Mouse (Mus musculus) gastrocnemius, adult 8-10 months (tissue): ENCODE results near the gene Phyhipl. TPM values are rescaled to one million over a fixed set of nuclear protein-coding genes. Genes with fewer than 3 reads are reported as not detected.

ENCODE experiments used
- DNase-seq, 2 experiments: peaks; one replicate each; pipeline ENCODE4 v3.0.0; 2022; ENCODE audit warnings: low spot score in 2 of 2
- total RNA-seq, 4 experiments: library from RNA; stranded (reverse); gene quantifications; 2 replicates each; pipeline ENCODE4 v1.2.4; 2022

Phyhipl gene
- total RNA-seq, result not detected

DNA sequence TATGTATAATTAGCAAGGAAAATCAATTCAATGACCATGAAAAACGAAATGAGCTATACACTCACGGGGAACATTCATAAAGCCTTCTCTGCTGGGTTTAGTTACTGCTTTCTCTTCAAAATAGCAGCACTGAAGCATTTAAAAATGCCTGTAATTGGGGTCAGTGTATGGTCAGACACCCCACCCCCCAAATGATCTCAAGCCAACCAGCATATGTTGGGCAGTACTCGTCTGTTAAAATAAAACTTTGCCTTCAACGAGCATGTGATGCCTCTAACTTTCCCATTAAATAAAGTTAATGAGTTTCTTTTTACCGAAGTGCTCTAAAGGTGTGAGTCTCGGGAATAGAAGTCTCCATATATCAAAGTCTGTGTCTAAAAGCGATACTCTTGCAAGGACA is at the start of gene Phyhipl:
Gene Phyhipl, minus strand, starts transcription at position 138 of the 400 bp plus-strand sequence.
- DNase-seq, result no peak

DNA sequence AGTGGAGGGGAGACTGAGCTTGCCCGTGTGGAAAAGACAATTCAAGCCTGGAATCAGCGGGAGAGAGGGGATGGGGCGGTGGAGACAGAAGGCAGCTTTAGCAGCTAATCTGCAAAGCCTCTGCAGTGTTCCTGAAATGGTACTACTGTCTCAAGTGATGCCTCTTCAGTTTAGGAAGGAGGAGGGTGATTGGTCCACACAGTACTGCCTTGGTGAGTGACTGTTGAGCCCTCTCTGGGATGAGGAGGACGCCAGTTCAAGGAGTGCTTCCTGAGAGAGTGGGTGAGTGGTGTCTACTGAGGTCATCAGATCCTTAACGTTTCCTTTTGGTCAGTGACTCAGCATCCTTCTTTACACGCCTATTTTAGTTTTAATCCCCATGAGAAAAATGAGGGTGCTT is 47.4 kb upstream of the Phyhipl start:
- DNase-seq, result no peak

DNA sequence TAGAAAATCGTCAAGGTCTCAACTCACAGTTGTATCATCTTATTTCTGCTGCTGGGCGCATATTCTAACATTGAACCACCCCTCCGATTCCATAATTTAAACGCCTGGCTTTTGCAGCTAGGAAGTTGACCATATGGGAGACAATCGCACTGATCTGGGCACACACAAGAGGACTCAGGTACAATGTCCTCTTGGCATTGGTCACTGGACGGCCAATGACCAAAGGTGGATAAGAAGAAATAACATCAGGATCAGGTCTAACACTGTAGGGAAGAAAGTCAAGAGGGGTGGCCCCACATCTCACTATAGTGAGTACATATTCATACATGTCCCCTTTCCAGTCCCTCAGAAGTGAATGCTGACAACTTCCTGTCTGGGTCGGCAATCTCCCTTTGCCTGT is 43.8 kb upstream of the Phyhipl start:
- no peak for DNase-seq

DNA sequence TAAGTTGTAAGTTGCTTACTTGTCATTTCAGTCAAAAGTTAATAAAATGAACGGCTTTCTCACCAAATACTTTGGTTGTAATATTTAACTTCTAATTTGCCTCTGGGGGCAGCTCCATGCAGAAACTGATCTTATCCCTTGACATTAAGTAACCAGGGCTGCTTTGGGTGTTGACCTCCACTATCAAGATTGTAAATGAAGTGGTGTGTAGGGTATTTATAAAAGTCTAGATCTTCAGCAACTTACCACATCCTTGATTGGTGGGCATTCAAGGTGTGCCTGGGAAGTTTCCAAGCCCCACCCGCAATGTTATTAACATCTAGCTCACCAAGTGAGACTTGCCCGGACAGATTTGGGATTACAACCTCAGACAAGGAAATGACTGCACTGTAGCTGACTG is 42.2 kb upstream of the Phyhipl start:
- DNase-seq, result no peak

DNA sequence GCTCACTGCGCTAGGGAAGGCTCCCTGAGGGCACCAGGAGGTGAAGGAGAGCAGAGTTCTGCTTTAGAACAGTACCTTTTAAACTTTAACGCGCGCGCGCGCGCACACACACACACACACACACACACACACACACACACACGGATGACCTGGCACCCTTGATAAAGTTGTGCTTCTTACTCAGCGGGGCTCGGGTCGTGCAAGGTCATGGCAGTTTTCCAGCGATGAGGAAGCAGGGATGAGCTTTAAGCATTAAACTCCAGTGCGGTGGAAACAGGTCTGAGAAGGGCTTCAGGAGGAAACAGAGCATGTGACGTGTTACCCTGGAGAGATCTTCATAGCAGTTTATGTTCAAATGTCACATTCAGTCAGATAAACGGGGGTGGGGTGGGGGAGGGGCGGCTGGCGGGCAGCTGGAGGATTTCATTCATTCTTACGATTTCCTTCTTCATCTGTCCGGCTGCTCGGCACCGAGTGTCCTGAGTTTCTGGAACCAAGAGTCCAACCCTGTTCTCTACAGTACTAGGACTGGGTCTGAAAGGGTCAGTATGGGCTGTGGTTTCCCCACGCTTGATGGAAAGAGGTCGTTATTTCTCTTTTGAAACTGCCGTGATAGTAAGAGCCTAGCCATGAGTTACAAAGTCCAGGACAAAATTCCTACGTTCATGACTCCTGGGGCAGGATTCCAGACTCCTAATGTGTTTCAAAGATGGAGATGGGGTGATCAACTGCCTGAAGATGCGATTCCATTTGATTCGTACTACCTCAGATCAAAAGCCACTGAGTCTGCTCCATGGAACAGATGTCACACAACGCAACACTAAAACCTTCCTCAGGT is 41.2 kb upstream of the Phyhipl start:
- DNase-seq, result no peak

DNA sequence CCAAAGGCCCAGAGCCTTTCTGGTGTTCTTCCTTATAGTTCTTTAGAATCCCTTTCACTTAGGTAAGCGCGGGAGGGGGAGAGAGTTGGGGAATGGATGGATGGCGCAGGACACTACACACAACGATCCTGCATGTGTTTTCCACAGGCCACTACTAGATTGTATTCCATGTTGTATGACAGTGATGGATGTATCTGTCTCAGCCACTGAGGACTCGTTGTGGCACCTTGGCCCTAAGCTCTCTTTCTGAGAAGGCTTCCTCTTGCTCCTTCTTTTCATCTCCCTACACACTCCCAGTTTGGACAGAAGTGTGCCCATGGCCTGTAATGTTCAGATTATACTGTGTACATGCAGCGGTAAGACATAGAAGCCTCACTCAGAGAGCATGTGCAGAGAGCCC is 33.6 kb upstream of the Phyhipl start:
- DNase-seq, result no peak

DNA sequence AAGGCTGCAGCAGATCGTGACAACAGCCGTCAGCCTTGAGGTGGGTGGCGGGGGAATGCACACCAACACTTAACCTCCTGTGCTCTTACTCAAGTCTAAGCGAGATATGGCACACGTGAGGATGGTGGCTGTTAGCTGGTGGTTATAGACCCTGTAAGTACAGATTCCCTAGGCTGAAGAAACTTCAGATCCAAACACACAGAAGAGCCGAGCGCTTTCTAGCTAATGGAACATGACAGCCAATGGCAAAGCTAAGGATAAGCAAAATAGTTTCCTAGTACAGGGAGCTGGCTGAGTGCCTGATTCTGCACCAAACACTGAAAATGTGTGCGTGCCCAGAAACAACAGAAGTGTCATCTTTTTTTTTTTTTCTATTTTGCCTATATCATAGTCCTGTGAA is 33.1 kb upstream of the Phyhipl start:
- DNase-seq, result no peak

DNA sequence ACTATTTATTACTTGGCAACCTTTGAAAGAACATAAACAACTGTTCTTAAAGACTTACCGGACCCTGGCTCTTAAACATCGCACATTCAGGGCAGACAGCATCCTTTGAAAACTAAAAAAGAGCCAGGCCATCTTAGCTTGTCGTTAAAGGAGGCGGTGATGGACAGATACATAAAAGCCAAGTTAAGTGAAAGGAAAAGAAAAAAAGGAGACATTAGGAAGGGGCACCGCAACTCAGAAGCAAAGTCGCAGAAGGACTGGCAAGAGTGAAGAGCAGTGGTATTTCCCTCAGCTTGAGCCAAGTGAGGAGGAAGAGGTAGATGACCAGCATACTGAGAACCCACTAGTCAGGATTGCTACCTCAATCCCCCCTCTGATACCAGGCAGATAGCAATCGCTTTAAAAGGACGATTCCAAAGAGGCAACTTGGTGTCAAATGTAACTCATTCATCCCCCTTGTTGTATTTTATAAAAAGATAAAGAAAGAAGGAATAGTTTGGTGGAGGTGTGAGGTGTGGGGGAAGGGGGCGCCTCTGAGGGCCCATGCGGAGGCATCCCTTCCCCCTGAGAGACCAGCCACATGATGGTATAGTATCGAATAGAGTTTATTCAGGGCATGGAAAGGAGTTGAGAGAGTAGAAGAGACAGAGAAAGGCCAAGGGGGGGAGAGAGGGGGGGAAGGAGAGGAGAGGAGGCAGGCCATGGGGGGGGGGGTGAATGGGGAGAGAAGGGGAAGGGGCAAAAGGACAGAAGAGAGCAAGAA is 31.4 kb upstream of the Phyhipl start:
- no peak for DNase-seq

DNA sequence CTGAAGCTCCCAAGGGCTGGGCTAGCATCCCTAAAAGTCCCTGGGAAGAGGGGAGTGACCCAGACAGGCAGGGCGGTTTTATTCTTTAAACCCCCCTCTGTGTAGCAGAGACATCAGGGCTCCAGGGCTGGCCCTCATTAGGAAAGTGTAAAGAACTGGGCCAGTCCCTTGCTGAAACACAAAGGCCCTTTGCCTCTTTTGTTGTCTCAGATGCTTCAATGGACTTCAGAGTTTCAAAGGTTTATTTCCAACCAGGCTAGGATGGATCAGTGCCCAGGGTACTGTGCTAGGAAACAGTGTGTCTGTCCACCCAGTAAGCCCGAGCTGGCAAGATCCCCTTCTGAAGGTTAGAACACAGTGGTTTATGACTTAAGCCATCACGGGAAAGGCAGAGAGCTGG is 30.7 kb upstream of the Phyhipl start:
- DNase-seq, result no peak

DNA sequence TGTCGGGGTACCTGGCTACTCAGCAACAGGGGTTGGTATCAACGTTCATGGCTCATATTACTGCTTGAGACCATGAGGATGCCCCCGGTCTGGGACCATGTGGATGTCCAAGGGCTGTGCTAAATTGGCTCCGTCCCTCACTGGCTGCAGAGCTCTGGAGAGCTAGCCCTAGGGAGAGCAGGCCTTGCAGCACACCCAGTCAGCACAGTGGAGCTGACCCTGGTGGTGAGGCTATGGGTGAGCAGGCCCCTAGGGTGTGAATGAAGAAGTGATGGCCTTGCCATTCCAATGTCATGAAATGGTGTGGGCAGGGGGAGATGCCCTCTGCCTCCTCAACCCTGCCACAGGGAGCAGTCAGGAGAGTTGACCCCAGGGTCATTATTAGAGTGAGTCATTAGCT is 27.7 kb upstream of the Phyhipl start:
- DNase-seq, result no peak

DNA sequence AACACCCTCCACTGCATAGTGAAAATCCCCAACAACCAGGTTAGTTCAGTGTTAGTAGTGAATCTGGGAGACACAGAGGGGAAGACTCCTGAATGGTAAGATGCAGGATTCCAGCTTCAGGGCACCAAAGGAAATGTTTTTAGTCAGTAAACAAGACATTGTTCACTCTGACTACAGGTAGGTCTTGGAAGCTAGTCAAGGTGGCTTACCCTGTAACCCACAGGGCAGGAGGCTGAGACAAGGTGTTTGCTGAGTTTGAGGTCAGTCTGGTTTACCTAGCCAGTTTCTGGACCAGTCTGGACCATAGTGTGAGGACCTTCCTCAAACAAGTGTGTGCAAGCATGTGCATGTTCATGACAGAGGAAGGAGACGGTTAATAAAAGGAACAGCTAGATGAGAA is 22.2 kb upstream of the Phyhipl start:
- DNase-seq, result no peak

DNA sequence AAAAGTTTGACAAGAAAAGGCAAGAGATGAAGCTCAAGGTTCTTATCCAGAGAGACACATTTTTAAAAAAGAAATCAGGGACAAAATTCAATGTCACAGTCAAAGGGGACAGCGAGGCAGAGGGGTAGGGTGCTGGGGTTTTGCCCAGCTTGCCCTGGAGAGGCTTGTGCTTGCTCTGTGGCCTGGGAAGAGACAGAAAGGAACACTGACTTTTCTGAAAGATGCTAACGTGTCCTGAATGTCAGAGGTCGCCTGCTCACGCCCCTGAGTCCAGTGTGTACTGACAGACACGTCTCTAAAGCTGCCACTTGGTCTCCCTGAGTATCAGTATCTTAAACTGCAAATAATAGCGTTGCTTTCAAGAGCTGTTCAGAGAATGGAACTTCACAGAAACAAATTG is 507 bp upstream of the Phyhipl start:
- DNase-seq, result no peak

DNA sequence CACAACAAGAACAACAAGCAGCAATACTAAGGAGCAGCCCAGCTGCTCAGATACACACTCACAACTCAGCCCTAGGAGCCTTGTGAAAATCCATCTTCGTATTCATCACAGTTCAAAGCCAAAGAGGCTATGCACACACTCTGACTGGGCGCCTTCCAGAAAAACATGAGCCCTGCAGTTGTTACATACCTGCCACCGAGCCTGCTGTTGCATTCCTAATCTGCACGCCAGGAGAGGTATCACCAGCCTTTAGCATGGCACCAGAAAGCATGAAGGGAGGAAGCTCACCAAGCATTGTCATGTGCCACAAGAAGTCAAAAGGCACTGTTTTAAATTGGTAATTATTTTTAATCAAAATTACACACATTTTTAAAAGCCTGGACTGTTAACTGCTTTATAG is 1.1 kb downstream of the Phyhipl start:
- no peak for DNase-seq

DNA sequence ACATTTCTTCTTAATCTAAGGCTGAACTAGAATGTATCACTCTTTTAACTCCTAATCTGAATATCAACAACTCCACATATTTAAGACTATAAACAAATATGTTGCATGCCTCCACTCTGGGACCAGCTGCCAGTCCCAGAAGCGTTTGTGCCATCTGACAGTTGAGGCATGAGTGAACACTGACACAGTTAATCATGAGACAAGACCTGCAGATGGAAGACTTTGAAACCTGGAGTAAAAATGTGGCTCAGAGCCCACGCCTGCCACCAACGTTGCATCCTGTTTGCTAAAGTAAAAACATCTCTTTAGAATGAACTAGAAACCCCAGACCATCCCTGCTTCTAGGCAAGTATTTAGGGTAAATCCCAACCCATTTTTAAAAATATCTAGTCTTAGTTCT is 1.6 kb downstream of the Phyhipl start:
- DNase-seq, result no peak

DNA sequence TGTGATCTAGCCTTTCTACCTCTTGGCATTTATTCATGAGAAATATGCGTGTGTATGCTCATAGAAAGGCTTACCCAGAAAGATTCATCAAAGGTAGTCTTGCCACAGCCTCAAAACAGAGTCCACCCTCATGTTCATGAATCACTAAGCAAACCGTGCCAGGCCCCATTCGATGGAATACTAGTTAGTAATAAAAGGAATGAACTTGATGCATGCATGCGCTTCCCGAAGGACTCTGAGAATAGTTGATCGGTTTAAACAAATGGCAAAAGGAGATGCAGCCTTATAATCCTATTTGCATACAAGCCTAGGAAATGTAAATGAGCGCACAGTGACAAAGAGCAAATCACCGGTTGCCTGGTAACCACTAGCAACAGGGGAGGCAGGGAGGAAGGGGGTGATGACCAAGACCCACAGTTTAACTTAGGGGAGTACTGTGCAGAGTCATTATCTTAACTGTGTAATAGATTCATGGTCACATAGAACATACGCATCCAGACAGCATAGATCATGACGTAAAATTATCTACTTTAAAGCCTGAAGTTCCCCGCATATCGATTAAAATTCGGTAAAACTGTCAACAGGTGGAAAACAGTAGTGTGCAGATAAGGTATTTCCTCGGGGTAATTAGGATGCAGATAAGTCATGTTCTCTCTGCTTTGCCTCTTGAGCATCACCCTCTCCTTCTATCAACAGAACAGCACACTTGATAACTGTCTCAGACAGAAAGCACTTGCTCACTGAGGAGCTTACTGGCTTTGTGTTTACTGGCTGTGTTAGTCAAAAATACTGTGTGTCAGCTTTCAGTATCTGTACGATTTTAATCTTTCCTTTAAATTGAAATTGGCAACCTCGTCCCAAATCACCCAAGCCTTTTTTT is 3.8 kb downstream of the Phyhipl start:
- no peak for DNase-seq

DNA sequence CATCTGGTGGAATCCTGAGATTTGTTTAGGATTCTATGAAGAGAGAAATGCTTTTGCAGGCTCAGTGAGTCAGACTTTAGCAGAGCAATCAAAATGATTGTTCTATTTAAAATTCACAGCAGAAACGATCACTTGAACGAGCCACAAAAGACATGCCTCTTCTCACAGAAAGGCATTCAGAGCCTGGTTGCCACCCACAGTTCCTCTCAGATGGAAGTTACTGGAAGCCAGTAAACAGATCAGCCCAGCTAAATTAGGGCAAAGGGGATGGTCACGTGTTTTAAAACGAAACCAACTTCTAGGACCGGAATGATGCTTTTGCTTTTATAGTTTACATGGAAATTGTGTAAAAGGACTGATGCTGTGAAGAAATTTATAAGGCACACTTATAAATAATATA is 6.9 kb downstream of the Phyhipl start:
- no peak for DNase-seq

DNA sequence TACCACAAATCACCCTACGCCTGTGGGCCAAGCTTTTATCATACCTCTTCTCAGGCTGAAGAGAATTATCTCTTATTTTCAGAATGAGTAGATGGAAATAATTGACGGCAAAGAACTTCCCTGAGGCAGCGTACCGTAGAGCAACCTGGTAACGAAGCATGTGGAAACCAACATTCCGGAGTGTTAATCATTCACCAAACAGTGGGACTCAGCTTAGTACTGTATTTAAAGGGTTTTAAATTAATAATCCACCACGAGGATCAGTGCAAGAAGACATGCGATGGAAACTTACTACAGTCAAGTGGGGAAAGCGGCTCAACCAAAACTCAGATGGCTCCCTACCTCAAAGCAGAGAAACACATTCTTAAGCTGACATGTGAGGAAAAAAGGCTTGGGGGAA is 12.6 kb downstream of the Phyhipl start:
- no peak for DNase-seq

DNA sequence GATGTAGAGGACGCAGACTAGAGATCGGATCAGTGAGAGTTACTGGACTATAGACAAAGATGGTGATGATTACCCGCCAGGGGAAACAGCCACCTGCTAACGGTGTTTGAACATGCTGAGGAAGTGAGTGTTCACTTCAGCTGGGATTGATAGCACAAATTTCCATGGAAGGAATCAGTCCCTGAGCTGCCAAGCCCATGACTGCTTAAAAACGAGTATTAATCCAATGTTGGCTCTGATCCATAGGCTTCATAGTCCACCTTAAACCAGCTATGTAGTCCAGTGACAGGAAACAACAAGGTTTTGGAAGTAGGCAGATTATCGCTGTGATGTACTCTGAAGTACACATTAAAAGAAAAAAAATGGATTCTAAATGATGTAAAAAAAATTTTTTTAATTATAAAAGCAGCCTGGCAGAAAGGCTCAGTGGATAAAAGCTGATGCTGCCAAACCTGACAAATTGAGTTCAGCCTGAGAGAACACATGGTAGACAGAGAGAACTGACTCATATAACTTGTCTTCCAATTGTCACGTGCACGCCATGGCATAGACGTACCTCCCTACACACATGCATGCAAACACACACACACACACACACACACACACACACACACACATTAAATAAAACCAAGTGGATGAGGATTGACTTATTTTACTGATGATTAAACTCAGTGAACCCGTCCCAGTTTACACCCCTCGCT is 14.7 kb downstream of the Phyhipl start:
- DNase-seq, result no peak

DNA sequence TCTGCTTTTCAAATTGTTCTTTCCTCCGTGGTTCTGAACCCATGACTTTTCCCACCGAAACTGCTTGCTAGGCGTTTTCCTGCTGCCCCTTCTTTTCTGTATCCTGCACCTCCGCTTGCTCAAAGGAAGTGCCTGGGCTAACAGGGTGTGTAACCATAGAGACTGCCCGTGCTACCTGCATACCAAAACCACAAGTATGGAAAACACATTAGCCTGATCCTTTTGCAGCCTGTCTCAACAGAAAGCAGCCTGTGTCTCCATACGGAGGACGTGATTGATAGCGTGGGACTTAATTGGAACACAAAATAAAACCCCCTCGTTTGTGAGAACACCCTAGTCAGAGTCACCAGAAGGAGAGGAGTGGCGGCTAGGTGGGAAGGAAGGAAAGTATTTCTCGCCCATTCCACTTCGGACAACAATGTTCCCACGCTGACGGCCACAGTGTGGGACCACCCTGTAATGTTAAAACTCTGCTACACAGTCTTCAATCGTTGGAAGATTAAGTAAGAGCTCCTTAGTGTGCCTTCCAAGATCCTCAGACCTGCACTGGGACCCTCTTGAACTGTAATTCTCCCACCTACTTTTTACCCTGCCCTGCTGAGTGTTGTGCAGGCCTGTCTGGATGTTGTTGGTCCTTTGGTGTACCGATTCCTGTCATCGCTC is 15.6 kb downstream of the Phyhipl start:
- no peak for DNase-seq

DNA sequence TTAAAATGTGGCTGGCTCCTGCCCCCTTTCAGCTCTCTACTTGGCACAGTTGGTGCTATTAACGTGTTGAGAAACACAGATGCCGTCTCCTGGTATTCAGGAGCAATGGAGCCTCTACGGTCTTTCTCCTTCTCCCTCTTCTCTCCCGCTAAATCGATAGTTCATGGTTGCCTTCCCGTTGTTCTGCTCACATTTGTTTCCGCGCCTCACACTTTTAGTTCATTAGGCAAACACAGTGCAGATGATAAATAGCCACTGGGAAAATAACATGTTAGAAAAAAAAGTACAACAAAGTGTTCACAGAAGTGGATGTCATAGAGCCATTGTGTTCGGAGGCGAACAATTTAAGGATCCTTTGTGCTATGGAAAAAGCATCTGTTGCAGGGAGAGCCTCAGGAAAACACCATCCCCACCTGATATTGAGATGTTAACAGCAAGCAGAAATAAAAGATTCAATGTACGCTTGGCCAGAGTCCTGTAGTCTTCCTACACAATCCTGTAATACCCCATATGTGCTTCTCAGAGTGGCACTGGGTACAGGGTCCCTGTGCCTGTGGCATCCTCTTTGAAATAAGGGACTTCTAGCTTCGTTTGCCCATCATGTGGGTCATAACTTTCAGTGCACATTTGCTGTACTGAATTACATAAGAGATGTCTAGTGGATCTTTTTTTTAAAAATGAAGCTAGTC is 18.0 kb downstream of the Phyhipl start:
- no peak for DNase-seq
